Mouse (Mus musculus) monocyte, adult 2 months (primary cell): ENCODE measurements around the gene Pitpnm1.

Source experiments
- DNase-seq, 2 experiments: peaks; one replicate each; pipeline ENCODE4 v3.0.0; 2022; ENCODE audit warnings: low spot score in 2 of 2, low read depth in 1 of 2

The Pitpnm1 gene

DNA sequence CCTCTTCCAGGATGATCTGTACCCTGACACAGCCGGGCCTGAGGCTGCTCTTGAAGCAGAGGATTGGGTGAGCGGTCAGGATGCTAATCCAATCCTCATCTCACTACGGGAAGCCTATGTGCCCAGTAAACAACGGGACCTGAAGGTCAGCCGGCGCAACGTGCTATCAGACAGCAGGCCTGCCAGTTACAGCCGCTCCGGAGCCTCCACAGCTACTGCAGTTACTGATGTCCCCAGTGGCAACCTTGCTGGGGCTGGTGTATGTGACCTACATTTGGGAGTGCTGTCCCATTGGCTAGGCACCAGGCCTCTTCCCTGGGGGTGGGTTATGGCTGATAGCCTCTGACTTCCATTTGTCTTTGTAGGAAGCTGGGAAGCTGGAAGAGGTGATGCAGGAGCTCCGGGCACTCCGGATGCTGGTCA lies 53.4 kb downstream of the Pitpnm1 start, which contains the start of gene Ptprcap:
Ptprcap (plus strand) TSS at position 373 of the 423 bp plus-strand sequence.
- DNase-seq = no peak

DNA sequence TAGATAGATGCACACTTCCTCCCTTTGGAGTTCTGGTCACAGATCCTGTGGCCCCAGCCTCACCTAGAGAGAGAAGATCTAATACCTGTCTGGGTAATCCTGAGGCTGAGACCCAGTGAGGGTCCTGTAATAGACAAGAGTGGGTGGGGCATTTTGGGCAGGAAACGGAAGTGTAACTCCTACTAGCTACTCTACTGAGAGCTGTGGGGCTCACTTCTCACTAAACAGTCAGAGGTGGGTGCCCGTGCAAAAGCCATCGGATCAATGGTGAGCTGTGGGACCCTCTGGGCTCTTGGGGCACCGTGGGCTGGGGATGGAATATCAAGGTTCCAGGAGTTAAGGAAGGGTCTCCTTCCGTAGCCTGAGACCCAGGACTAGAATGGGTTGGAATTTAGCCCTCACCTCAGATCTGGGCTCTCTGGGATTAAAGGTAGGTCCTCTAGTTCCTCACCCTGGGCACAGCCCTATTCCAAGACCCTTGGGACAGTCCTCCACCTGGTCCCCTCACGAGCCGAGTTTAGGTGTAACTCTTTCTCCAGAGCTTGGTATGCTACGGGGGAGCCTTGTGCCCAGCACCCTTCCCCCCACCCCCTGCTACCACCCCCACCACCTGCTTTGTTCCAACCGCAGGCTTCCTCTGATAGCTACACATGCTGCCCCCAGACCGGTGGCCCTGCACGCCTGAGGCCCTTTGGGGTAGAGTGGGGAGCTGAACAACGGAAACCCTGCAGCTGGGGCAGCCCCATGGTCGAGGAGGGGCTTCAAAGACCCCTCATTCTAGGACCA lies 54.8 kb downstream of the Pitpnm1 start:
- DNase-seq = no peak

DNA sequence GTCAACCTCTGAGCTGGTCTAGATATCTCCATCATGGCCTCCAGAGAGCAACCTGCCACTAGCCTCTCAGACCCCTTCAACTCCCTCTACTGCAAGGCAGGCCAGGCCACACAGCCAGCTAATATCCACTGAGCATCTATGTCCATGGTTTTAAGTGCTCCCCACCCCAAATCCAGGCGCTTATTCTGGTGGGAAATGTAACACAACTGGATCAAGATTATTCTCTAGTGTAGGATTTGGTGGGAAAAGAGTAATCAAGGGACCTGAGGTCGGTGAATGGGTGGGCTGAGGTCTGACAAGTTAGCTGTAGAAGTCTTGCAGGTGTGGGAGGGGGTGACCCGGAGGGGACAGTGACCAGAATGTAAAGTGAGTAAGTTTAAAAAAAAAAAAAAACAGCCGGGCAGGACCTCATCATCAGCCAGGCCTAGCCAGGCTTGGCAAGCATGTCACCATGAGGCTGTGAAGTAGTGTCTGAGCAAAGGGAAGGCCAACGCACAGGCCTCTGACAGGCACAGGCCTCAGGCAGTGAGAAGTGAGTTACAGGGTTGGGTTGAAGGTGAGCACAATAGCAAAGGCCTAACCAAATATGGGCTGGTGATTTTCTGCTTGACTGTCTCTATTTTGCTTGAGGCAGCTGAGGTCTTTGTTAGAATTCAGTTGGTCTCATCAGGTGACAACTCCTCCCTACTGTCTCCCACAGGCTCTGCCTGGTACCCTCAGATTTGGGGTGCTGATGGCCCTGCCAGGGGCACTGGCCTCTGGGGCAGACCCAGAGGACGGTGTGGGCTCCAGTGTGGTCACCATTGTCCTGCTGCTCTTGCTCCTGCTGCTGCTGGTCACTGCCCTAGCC lies 55.6 kb downstream of the Pitpnm1 start:
- no peak for DNase-seq

DNA sequence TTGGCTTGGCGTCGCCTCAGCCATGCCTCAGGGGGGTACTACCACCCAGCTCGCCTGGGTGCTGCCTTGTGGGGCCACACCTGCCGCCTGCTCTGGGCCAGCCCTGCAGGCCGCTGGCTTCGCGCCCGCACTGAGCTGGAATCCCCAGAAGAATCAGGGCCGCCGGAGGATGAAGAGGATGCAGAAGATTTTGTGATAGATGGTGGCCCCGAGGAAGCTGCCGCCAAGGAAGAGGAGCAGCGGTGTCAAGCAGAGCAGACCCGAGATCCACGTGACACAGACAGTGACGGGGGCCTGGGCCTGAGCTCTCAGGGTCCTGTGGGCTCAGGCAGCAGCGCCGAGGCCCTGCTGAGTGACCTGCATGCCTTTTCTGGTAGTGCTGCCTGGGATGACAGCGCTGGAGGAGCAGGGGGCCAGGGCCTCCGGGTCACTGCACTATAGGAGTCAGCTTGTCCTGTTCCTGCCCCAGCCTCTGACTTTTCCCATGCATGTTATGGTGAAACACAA lies 56.3 kb downstream of the Pitpnm1 start:
- DNase-seq = no peak

DNA sequence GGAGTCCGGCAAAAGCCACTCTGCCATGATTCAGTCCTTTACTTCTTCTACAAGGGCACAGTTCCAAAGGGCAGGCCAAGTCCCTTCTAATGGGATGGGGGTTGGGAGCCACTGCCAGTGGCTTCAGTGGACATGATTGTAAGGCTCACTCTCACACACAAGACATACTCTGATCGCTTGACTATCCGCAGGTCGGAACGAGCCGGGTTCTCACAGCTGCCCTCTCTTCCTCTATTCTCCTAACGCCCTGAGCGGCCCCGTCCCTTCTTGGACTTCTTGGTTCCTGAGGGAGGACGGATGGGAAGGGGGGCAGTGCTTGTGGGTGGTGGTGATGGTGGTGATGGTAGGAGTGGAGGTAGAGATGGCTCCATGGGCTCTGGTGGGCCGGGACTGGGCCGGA lies 57.0 kb downstream of the Pitpnm1 start:
- DNase-seq = no peak

DNA sequence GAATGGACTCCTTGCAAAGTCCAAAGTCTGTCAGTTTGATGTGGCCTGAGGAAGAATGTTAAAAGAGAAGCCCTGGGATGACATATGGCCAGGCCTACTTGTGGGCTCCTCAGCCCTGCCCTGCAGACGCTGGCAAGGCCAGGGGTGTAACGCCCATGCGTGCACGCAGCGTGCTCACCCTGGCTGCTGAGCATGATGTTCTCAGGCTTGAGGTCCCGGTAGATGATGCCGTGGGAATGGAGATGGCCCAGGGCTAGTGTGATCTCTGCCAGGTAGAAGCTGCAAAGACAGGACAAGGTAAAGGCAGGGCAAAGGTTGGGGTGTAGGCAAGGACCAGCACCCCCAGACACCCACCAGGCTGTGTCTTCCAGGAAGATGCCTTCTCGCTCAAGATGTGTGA lies 59.3 kb downstream of the Pitpnm1 start:
- no peak for DNase-seq

DNA sequence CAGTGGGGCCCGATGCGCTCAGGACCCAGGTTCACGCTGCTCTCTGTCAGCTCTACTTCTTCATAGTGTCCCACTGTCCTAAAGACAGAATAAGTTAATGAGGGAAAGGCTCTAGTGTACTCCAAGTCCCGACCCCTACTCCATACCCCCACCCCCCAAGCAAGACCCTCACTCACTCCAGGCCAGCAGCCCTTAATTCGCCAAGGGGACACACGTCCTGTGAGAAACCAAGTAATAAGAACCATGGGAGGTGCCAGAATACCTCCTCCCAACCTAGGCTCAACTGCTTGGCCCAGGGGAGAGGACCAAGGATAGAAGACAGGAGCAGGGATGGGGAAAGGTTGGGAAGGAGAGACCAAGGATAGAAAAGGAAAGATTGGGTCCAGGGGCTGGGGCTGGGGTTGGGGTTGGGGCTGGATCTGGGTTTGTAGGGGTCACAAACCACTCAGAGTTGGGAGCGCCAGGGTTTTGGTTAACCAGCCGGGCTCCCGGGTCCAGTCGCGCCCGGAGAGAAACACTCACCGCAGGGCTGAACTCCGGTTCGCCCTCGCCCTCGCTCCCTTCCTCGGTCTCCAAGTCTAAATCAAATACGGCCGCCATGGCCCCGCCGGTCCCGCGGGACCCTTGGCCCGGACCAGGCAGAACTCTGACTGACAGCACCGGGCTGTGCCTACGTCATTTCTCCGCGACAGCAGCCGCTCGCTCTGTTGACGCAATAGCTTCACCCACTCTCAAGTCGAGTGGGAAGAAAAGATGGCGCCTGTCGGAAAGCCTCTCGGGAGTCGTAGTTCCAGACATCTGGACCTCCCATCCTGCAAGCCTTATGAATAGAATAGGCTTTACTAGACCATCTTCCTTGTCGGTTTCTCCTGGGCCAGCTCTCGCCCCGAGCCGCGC lies 63.1 kb downstream of the Pitpnm1 start, which contains the start of gene Rps6kb2:
Rps6kb2 (minus strand) TSS at position 709 of the 897 bp plus-strand sequence.
- DNase-seq = peak; percentile 83 to 91

DNA sequence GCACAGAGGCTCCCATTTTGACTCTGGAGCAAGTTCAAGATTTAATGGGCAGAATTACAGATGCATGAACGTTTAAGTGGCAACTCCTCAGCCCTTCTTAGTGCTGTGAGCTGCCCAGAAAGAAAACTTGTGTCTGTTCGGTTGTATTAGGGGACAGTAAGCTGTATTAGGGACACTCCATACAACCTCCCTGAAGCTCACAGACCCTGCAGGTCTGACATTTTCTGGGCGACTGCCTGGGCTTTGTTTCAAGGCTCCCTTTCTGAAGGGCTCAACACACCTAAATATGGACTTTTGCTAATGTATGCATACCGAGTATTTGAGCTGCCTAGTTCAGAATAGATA lies 63.7 kb downstream of the Pitpnm1 start:
- DNase-seq = no peak
